Mouse (Mus musculus): Measurements from ENCODE around the gene Akr1e1. TPM values are rescaled to one million over a fixed set of nuclear protein-coding genes. Genes with fewer than 3 reads are reported as not detected.
"Not testable (repeated sequence)": the region's sequence is repeated elsewhere in the genome, so short reads cannot be mapped to it uniquely, and the experiment has no call there.

Akr1e1 gene
- total RNA-seq (2021): 10 to 100 TPM; 23.6 to 32.2 TPM
- long read RNA-seq, experiment 1, transcript Akr1e1-201 (10 exons, 3,463 nt): major isoform, 39 of 45 reads
- long read RNA-seq, experiment 1, partial matches to known transcripts: 3 of 45 reads
- long read RNA-seq, experiment 1, other reads (novel, unspliced or antisense): 3 of 45 reads
- long read RNA-seq, experiment 2, transcript Akr1e1-201 (10 exons, 3,463 nt): major isoform, 6 of 7 reads
- long read RNA-seq, experiment 2, partial matches to known transcripts: 0 of 7 reads
- long read RNA-seq, experiment 2, other reads (novel, unspliced or antisense): 1 of 7 reads

DNA sequence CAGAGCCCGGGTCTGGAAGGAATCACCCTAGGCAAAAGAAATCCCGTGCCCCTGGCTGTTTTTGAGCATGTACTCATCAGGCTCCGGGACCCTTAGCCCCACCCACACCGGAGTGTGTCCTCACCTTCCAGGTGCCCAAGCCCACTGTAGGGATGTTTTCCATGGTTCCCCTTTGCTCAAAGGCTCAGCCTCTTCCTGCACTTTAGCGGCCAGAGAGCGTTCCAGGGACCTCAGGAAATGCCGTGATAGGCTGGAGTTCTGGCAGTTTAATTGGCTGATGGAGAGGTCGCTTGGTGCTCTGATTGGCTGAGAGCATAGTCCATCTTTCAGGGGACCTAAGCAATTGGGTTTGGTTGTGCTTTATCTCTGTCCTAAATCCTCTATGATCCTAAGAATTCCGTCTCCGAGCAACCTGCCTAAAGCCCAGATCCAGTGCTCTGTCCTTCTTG, at the start of gene Akr1e1:
Gene Akr1e1 (minus strand): TSS at position 214 of the 449 bp plus-strand sequence.
- DNase-seq: peak; percentile 88 to 90

DNA sequence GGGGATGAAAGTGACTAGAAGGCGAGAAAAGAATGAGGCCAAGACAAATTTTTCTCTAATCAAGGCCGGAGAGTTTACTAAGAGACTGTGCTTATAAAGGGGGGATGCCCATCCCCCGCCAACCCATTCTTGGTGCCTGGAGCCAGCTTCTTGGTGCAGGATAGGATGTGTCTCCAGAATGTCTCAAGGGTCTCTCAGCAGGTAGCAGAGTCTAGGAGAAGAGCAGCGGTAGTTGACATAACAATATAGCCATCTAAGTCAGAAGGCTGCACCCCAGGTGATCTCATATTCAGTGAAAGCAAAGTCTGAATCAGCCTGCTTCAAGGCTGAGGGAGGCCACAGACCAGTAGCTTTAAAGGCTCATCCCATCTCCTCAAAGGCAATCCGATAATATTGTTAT, 49.4 kb upstream of the Akr1e1 start:
- no peak for DNase-seq

DNA sequence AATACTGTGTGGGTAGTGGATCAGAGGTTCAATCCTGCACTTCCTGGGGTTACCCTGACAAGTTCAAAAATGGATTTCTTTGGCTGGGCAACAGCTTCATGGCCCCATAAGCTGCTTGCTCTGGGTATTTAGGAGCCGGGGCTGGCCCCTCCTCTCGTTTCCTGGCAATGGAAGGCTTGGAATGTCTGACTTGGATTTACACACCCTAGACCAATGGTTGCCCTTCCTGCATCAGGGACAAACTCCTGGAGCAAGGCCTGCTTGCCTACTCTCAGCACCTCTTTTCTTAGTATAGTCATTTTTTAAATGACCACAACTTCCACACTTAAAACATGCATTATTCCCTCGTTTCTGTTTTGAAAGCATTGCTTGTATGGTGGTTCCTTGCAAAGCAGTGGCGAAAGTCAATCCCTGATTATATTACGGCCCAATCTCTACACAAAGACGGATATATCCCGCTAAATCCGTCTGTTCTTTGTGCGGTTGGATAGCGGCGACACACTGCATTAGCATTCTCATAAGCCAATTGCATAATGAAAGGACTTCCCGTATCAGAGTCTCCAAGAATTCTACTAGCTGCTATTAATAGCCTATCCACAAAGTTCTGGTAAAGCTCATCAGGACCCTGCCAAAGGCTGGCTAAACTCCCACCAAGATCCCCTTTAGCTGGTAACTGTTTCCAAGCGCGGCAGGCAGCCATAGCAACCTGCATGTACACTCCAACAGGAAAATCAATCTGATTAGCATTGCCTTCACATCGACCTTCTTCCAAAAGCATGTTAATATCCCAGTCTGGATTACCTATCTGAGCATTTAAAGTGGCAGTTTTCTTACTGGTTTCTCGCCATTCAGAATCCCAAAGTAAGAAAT, 47.5 kb upstream of the Akr1e1 start:
- no peak for DNase-seq

- DNase-seq: no peak
These were observed 41.2 kb upstream of the Akr1e1 start for GRCm38 (mm10) chr13:4650190-4650589.

- no peak for DNase-seq
These were observed 36.3 kb upstream of the Akr1e1 start for GRCm38 (mm10) chr13:4645248-4645647.

DNA sequence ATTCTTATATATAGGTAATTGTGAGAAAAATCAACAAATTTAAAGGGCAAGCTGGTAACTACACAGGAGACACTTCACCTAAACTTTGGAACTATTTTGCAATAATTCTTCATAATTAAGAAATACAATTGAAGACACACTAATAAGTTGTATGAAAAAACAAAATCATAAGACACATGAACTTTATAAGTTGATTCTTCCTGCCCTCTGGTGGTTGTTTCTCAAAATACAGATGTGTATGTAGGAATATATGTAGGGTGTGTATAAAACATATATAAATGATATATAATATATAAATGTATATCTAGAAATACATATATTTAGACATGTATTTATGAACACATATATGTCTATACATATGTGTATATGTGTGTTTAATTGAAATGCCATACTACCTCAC, 1.9 kb upstream of the Akr1e1 start:
- no peak for DNase-seq

GRCm38 (mm10) chr13:4608530-4608929, 444 bp downstream of the Akr1e1 start:
- peak in 1 of 2 experiments; percentile 10 for DNase-seq

- no peak for DNase-seq
These were observed 2.2 kb downstream of the Akr1e1 start for GRCm38 (mm10) chr13:4606821-4607220.

DNA sequence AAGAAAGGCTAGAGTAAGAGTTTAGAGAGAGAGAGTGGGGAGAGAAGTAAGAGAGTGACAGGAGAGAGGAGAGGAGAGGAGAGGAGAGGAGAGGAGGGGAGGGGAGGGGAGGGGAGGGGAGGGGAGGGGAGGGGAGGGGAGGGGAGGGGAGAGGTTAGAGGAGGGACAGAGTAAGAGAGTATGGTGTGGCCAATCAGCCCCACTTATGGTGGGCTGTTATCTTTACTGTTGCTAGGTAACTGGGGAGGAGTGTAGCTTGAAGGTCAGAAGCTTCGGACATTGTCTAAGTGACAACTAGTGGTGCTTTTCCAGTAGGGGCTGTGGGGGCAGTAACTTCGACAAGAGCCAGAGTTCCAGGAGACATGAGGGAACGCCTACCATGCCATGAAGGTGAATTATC, 5.5 kb downstream of the Akr1e1 start:
- DNase-seq: not testable (repeated sequence)

DNA sequence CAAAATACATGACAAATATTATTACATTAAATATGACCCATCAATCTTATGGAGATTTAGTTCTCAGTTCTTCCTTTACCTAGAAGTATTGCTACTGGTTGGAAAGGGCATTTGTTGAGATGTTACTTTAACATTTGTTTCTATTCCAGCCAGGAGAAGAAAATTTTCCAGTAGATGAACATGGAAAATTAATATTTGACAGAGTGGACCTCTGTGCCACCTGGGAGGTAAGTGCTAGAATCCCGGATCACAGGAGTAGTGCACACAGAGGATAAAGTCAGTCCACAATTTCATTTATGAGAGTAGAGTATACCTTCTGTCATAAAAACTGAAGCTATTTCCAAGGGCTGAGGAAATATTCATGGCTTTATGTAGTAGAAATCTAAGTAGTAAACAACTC, 32.1 kb downstream of the Akr1e1 start:
- DNase-seq: no peak

GRCm38 (mm10) chr13:4573871-4574270, 35.1 kb downstream of the Akr1e1 start, which contains the start of gene Akr1c21:
TSS of gene Akr1c21 (plus strand) at chr13:4574075.
- DNase-seq: no peak

GRCm38 (mm10) chr13:4565996-4566395, 43.0 kb downstream of the Akr1e1 start:
- DNase-seq: no peak

DNA sequence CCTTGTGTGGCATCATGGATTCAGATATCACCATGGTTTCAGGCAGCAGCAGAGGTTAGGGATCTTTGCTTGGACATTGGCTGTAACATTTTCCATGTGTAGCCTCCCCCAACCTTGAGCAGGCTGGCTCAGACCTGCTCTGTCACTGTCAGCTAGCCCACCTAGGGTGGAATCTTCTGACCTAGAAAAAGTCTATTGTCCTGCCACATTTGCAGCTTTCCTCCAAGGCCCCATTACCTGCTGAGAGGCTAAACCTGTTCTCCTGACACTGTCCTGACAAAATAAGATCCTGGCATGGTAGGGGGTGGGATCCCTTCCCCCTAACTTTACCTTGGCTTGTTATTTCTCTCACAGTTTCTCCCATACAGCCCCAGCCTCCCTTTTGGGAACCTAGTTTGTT, 48.5 kb downstream of the Akr1e1 start:
- DNase-seq: no peak

- DNase-seq: no peak
These were observed 49.8 kb downstream of the Akr1e1 start for GRCm38 (mm10) chr13:4559143-4559542.

Other genes with a start within 250 kb of the Akr1e1 start
- gene Akr1c6, start 174.9 kb downstream of the Akr1e1 start, total RNA-seq (2021): not detected
- under 1 TPM in 1 of 2 experiments, not detected in 1; 0.36 TPM for gene Akr1c20, start 85.8 kb downstream of the Akr1e1 start, total RNA-seq (2021)
- not detected for gene Akr1c21, start 35.1 kb downstream of the Akr1e1 start, total RNA-seq (2021)